Mouse (Mus musculus) liver, embryonic 18 days (tissue): ENCODE data around the gene Heatr6. TPM values are rescaled to one million over a fixed set of nuclear protein-coding genes. Genes with fewer than 3 reads are reported as not detected.

ENCODE experiments used
- polyA plus RNA-seq: library from polyadenylated mRNA; depleted of rRNA; stranded (reverse); fragments of >200 nt; gene quantifications from 2 replicates; pipeline ENCODE4 v1.2.3, GENCODE M21; 2012; rRNA removed

Gene Heatr6
- polyA plus RNA-seq: 5.3 and 6.2 TPM in 2 replicates

GRCm38 (mm10) chr11:83753581-83754181, at the start of gene Heatr6:
TSS of gene Heatr6 (plus strand) at chr11:83753696.

GRCm38 (mm10) chr11:83703705-83704104, 49.8 kb upstream of the Heatr6 start, which contains the start of gene Wfdc17:
TSS of gene Wfdc17 (plus strand) at chr11:83703991.

GRCm38 (mm10) chr11:83708715-83709114, 44.8 kb upstream of the Heatr6 start, which contains the start of gene Wfdc18:
TSS of gene Wfdc18 (plus strand) at chr11:83709015.

GRCm38 (mm10) chr11:83746681-83747080, 6.8 kb upstream of the Heatr6 start, which contains the start of gene Wfdc21:
TSS of gene Wfdc21 (plus strand) at chr11:83746940.

Other genes starting within 250 kb of the Heatr6 start
- 0.01 TPM in 1 of 2 replicates, not detected in the other for gene Heatr9, start 231.5 kb upstream of the Heatr6 start, polyA plus RNA-seq
- gene Ccl5, start 223.2 kb upstream of the Heatr6 start, polyA plus RNA-seq: 3.7 and 6.4 TPM in 2 replicates
- 36.2 and 38.4 TPM in 2 replicates for gene Ccl9, start 175.1 kb upstream of the Heatr6 start, polyA plus RNA-seq
- gene Ccl6, start 160.6 kb upstream of the Heatr6 start, polyA plus RNA-seq: 7.1 and 7.7 TPM in 2 replicates
- gene Rpl9-ps1, start 108.1 kb upstream of the Heatr6 start, polyA plus RNA-seq: not detected in 2 replicates
- 0.90 and 1.7 TPM in 2 replicates for gene Ccl3, start 104.3 kb upstream of the Heatr6 start, polyA plus RNA-seq
- gene Ccl4, start 91.1 kb upstream of the Heatr6 start, polyA plus RNA-seq: 0.91 and 1.3 TPM in 2 replicates
- 12.9 and 14.2 TPM in 2 replicates for gene Wfdc17, start 49.7 kb upstream of the Heatr6 start, polyA plus RNA-seq
- gene Wfdc18, start 44.7 kb upstream of the Heatr6 start, polyA plus RNA-seq: not detected in 2 replicates
- 81.8 and 118 TPM in 2 replicates for gene Wfdc21, start 6.8 kb upstream of the Heatr6 start, polyA plus RNA-seq
- 6.7 and 8.4 TPM in 2 replicates for gene Hnf1b, start 96.4 kb downstream of the Heatr6 start, polyA plus RNA-seq
- gene Ddx52, start 188.4 kb downstream of the Heatr6 start, polyA plus RNA-seq: 6.8 and 6.9 TPM in 2 replicates
- 3.2 and 3.6 TPM in 2 replicates for gene Synrg, start 210.7 kb downstream of the Heatr6 start, polyA plus RNA-seq